Mouse (Mus musculus) embryonic facial prominence, embryonic 12.5 days (tissue): ENCODE measurements around the gene Kdsr. TPM values are rescaled to one million over a fixed set of nuclear protein-coding genes. Genes with fewer than 3 reads are reported as not detected.

Source experiments
- ATAC-seq: fragments of 200-750 bp; cut with Nextera tagmentation; 2 replicates; pipeline ENCODE4 v1.8.0; 2017; ENCODE audit not compliant: insufficient number of reproducible peaks, insufficient read depth, low FRiP score, low TSS enrichment
- H3K27ac ChIP-seq: fragments of 300-500 bp; sonication (generic); 2 replicates; pipeline ENCODE4 v1.5.1; 2016; ENCODE audit warnings: mild to moderate bottlenecking
- H3K27me3 ChIP-seq: fragments of 300-500 bp; sonication (generic); 2 replicates; pipeline ENCODE4 v1.6.1; 2016; ENCODE audit warnings: mild to moderate bottlenecking, moderate library complexity
- H3K36me3 ChIP-seq: fragments of 300-500 bp; sonication (generic); 2 replicates; pipeline ENCODE4 v1.6.1; 2016; ENCODE audit warnings: mild to moderate bottlenecking
- H3K4me1 ChIP-seq: fragments of 300-500 bp; sonication (generic); 2 replicates; pipeline ENCODE4 v1.6.1; 2016
- H3K4me2 ChIP-seq: fragments of 300-500 bp; sonication (generic); replicated peaks from 2 replicates; pipeline ENCODE4 v1.6.1; 2016; ENCODE audit warnings: mild to moderate bottlenecking, moderate library complexity
- H3K4me3 ChIP-seq: fragments of 300-500 bp; sonication (generic); 2 replicates; pipeline ENCODE4 v1.5.1; 2016; ENCODE audit warnings: mild to moderate bottlenecking
- H3K9ac ChIP-seq: fragments of 300-500 bp; sonication (generic); 2 replicates; pipeline ENCODE4 v1.6.1; 2016; ENCODE audit warnings: mild to moderate bottlenecking, moderate library complexity
- H3K9me3 ChIP-seq: fragments of 300-500 bp; sonication (generic); 2 replicates; pipeline ENCODE4 v1.6.1; 2016; ENCODE audit warnings: mild to moderate bottlenecking, moderate library complexity
- WGBS: fragments of 180-500 bp; shearing (Covaris S2); methylation state at CpG from one replicate; pipeline ENCODE4 v1.1.7; 2016; 5-methylcytosine and 5-hydroxymethylcytosine counted together
- polyA plus RNA-seq: library from polyadenylated mRNA; unstranded; fragments of >200 nt; fragmentation: Nextera tagmentation; extraction: Ambion mirVana; gene quantifications from 2 replicates; pipeline ENCODE4 v1.2.1, GENCODE M21; 2016

The Kdsr gene
- polyA plus RNA-seq, 1 experiment from 2014 or later = 13.4 TPM

- H3K4me1 ChIP-seq = peaks cover 17% of the 10 kb centered on the region
- H3K27me3 ChIP-seq = no peaks in the 10 kb centered on the region
- no peak overlapping the region; the same call in 1 of the 2 replicates for H3K4me2 ChIP-seq
- H3K36me3 ChIP-seq = no peaks in the 10 kb centered on the region
- no peak overlapping the region for H3K4me3 ChIP-seq
- WGBS = 90% methylated on average over 7 of the region's 7 CpGs
- no peaks in the 10 kb centered on the region for H3K9me3 ChIP-seq
- no peak for ATAC-seq
- no peak overlapping the region for H3K9ac ChIP-seq
- H3K27ac ChIP-seq = no peak overlapping the region
Measured at GRCm38 (mm10) chr1:106710202-106710601, 49.3 kb downstream of the Kdsr start.

- 82% methylated on average over 6 of the region's 6 CpGs for whole genome bisulfite sequencing
- ATAC-seq = no peak
Measured at GRCm38 (mm10) chr1:106707036-106707880, 52.3 kb downstream of the Kdsr start.

GRCm38 (mm10) chr1:106703183-106703582 is 56.3 kb downstream of the Kdsr start:
- no peak for ATAC-seq
- H3K9me3 ChIP-seq = no peaks in the 10 kb centered on the region
- H3K27ac ChIP-seq = no peak overlapping the region
- no peaks in the 10 kb centered on the region for H3K4me1 ChIP-seq
- H3K4me3 ChIP-seq = no peak overlapping the region
- H3K4me2 ChIP-seq = no peak overlapping the region
- no peaks in the 10 kb centered on the region for H3K36me3 ChIP-seq
- WGBS = 56% methylated on average over 3 of the region's 3 CpGs
- H3K9ac ChIP-seq = no peak overlapping the region
- H3K27me3 ChIP-seq = no peaks in the 10 kb centered on the region

More at GRCm38 (mm10) chr1:106707036-106707880, 52.3 kb downstream of the Kdsr start:
- no peaks in the 10 kb centered on the region for H3K36me3 ChIP-seq
- no peaks in the 10 kb centered on the region for H3K27me3 ChIP-seq
- H3K4me3 ChIP-seq = no peak overlapping the region
- H3K4me1 ChIP-seq = peaks cover 14% of the 10 kb centered on the region
- no peak overlapping the region for H3K9ac ChIP-seq
- no peaks in the 10 kb centered on the region for H3K9me3 ChIP-seq
- no peak overlapping the region for H3K4me2 ChIP-seq
- H3K27ac ChIP-seq = no peak overlapping the region

GRCm38 (mm10) chr1:106702471-106703175 is 56.9 kb downstream of the Kdsr start:
- Histone ChIP-seq H3K9me3 (no peaks in the 10 kb centered on the region), H3K4me3 (no peak overlapping the region), H3K9ac (no peak overlapping the region), H3K36me3 (no peaks in the 10 kb centered on the region), H3K4me1 (no peaks in the 10 kb centered on the region), H3K27ac (no peak overlapping the region), H3K27me3 (no peaks in the 10 kb centered on the region), H3K4me2 (no peak overlapping the region)
- no peak for ATAC-seq
- 71% methylated on average over 4 of the region's 4 CpGs for WGBS

GRCm38 (mm10) chr1:106700520-106701114 is 58.9 kb downstream of the Kdsr start:
- H3K27me3 ChIP-seq = no peaks in the 10 kb centered on the region
- H3K9me3 ChIP-seq = no peaks in the 10 kb centered on the region
- no peaks in the 10 kb centered on the region for H3K4me1 ChIP-seq
- no peak overlapping the region for H3K4me3 ChIP-seq
- H3K36me3 ChIP-seq = no peaks in the 10 kb centered on the region
- no peak overlapping the region for H3K9ac ChIP-seq
- H3K4me2 ChIP-seq = no peak overlapping the region
- ATAC-seq = no peak
- no peak overlapping the region for H3K27ac ChIP-seq
- WGBS = 91% methylated on average over 9 of the region's 9 CpGs

GRCm38 (mm10) chr1:106696472-106696871 is 63.1 kb downstream of the Kdsr start:
- no peak for ATAC-seq
- Histone ChIP-seq H3K4me1 (no peaks in the 10 kb centered on the region), H3K27ac (no peak overlapping the region), H3K4me3 (no peak overlapping the region), H3K9ac (no peak overlapping the region), H3K9me3 (no peaks in the 10 kb centered on the region), H3K4me2 (no peak overlapping the region), H3K36me3 (no peaks in the 10 kb centered on the region), H3K27me3 (no peaks in the 10 kb centered on the region)
- whole genome bisulfite sequencing = 88% methylated on average over 5 of the region's 5 CpGs

GRCm38 (mm10) chr1:106695649-106696048 is 63.9 kb downstream of the Kdsr start:
- 85% methylated on average over 4 of the region's 4 CpGs for whole genome bisulfite sequencing
- ATAC-seq = no peak

GRCm38 (mm10) chr1:106694316-106694715 is 65.2 kb downstream of the Kdsr start:
- Histone ChIP-seq H3K36me3 (no peaks in the 10 kb centered on the region), H3K4me2 (no peak overlapping the region), H3K9me3 (no peaks in the 10 kb centered on the region), H3K27me3 (no peaks in the 10 kb centered on the region), H3K27ac (no peak overlapping the region), H3K9ac (no peak overlapping the region), H3K4me3 (no peak overlapping the region), H3K4me1 (no peaks in the 10 kb centered on the region)
- 88% methylated on average over 6 of the region's 6 CpGs for WGBS
- no peak for ATAC-seq

More at GRCm38 (mm10) chr1:106695649-106696048, 63.9 kb downstream of the Kdsr start:
- no peaks in the 10 kb centered on the region for H3K36me3 ChIP-seq
- H3K9ac ChIP-seq = no peak overlapping the region
- no peaks in the 10 kb centered on the region for H3K9me3 ChIP-seq
- H3K27ac ChIP-seq = no peak overlapping the region
- no peaks in the 10 kb centered on the region for H3K4me1 ChIP-seq
- no peak overlapping the region for H3K4me2 ChIP-seq
- H3K4me3 ChIP-seq = no peak overlapping the region
- no peaks in the 10 kb centered on the region for H3K27me3 ChIP-seq

- Histone ChIP-seq H3K9ac (no peak overlapping the region), H3K4me2 (no peak overlapping the region), H3K27ac (no peak overlapping the region), H3K9me3 (no peaks in the 10 kb centered on the region), H3K36me3 (no peaks in the 10 kb centered on the region), H3K4me1 (no peaks in the 10 kb centered on the region), H3K27me3 (no peaks in the 10 kb centered on the region), H3K4me3 (no peak overlapping the region)
- ATAC-seq = no peak
Measured at GRCm38 (mm10) chr1:106692599-106692998, 66.9 kb downstream of the Kdsr start.

GRCm38 (mm10) chr1:106690887-106691286 is 68.6 kb downstream of the Kdsr start:
- no peak overlapping the region for H3K4me3 ChIP-seq
- H3K27me3 ChIP-seq = no peaks in the 10 kb centered on the region
- no peak overlapping the region for H3K4me2 ChIP-seq
- no peak overlapping the region for H3K9ac ChIP-seq
- no peak for ATAC-seq
- WGBS = 83% methylated on average over 6 of the region's 6 CpGs
- H3K9me3 ChIP-seq = no peaks in the 10 kb centered on the region
- no peak overlapping the region for H3K27ac ChIP-seq
- H3K36me3 ChIP-seq = no peaks in the 10 kb centered on the region
- H3K4me1 ChIP-seq = no peaks in the 10 kb centered on the region

GRCm38 (mm10) chr1:106688161-106688516 is 71.4 kb downstream of the Kdsr start:
- Histone ChIP-seq H3K9ac (no peak overlapping the region), H3K27ac (no peak overlapping the region), H3K36me3 (no peaks in the 10 kb centered on the region), H3K27me3 (no peaks in the 10 kb centered on the region), H3K9me3 (no peaks in the 10 kb centered on the region), H3K4me1 (no peaks in the 10 kb centered on the region), H3K4me3 (no peak overlapping the region), H3K4me2 (no peak overlapping the region)
- ATAC-seq = no peak
- WGBS = 85% methylated on average over 5 of the region's 5 CpGs
